Mouse (Mus musculus): ENCODE results near the gene Tmem140. TPM values are rescaled to one million over a fixed set of nuclear protein-coding genes. Genes with fewer than 3 reads are reported as not detected.
A peak's percentile ranks its signal among the peaks of the same experiment; 100 is the strongest.

Tmem140 gene
- total RNA-seq, 2 experiments from 2014 or later = 1.9 to 3.7 TPM

DNA sequence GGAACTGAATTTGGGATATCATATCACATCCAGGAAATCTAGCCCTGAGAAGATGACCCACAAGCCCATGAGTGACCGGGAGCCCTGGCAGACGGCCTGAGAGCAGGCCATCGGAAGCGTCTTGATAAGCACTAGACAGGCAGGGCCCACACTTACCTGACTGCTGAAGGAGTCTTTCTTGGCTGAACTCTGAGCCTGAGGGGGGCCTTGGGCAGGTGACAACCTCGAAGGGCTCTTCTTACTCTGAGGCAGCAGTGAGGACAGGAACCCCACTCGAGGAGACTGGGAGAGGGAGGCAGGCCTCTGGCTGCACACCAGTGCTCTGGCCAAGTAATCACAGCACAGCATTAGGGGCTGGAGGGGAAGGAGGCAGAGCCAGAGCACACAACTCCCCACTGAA lies 41.4 kb downstream of the Tmem140 start:
- no peak for ATAC-seq (replicated peaks; ENCODE audit: low FRiP score, low TSS enrichment, poor library complexity, severe bottlenecking)

DNA sequence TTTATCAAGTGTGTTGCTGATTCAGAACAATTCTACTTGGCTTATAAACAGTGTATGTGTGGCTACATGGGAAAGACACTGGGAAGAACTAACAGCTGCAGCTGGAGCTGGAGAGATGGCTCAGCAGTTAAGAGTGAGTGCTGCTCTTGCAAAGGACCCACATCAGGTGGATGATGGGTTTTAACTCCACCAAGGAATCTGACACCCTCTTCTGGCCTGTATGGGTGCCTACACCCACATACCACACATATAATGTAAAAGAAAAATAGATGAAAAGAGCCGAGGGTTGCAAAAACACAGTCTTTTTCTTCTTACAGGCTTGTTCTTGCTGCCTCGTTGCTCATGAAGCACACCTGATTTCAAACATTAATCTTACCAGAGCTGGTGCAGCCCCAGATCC lies 43.2 kb downstream of the Tmem140 start:
- ATAC-seq (replicated peaks; ENCODE audit: low FRiP score, low TSS enrichment, poor library complexity, severe bottlenecking) = no peak

DNA sequence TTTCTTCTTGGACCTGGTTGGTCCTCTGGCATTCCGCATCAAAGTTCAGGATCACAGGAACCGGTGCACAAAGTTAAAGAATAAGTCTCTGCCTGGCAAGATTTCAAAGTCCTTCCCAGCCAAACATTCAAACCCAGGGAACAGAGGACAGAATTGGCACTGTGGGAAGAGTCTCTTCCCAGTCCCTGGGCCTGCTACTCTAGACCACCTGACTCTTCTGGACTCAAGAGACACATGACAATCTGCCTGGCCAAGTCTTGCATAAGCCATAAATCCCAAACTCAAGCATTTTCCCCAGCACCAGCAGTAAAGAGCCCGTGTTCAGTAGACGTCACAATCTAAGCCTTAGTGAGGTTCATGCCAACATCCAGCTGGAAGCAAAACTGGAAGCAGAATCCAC lies 43.7 kb downstream of the Tmem140 start:
- ATAC-seq (replicated peaks; ENCODE audit: low FRiP score, low TSS enrichment, poor library complexity, severe bottlenecking) = no peak

DNA sequence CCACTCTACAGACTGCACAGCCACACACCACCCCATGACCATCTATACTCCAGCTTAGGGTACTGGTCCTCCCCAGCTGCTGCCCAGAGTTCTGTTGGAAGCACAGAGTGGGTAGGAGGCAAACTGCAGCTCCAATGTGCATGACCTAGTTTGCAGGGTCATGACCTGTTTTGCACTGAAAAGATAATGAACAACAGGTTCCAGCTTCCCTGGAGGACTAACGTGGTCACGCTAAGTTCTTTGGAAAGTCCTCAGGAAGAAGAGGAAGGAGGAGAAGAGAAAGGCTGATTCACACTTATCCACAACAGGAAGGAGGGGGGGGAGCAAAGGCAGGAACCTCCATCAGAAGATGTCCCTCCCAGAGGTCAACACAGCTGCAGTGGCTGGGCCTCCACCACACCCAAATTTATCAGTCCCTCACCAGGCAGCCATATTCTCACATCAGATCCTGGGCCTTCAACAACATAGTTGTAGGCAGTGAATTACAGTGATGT lies 44.2 kb downstream of the Tmem140 start:
- ATAC-seq (replicated peaks; ENCODE audit: low FRiP score, low TSS enrichment, poor library complexity, severe bottlenecking) = peak; percentile 67

DNA sequence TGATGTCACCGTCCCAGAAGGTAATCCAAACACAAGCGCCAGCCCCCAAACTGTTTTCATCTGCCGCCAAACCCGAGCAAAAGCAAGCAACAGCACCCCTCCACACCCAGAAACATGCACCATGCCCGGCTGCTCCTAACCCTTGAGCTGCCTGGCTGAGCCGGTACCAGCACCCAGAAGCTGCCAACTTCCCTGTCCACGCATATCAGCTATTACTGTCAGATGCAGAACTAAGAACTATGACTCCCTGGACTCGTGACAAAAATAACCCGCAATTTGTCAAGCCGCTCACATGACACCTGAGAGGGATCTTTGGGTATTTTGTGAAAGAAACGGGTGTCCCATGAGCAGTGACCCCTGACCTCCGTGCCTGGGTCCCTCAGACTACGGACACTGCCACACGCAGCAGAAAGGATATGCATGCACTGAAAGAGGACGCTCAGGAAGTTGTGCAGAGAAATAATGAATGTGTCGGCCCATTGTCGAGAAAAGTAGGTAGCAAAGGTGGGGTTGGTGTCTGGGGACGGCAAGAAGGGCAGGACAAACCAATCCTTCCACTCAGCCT lies 44.8 kb downstream of the Tmem140 start:
- peak; percentile 5; the same call in 1 of the 2 replicates for ATAC-seq (replicated peaks; ENCODE audit: low FRiP score, low TSS enrichment, poor library complexity, severe bottlenecking)

DNA sequence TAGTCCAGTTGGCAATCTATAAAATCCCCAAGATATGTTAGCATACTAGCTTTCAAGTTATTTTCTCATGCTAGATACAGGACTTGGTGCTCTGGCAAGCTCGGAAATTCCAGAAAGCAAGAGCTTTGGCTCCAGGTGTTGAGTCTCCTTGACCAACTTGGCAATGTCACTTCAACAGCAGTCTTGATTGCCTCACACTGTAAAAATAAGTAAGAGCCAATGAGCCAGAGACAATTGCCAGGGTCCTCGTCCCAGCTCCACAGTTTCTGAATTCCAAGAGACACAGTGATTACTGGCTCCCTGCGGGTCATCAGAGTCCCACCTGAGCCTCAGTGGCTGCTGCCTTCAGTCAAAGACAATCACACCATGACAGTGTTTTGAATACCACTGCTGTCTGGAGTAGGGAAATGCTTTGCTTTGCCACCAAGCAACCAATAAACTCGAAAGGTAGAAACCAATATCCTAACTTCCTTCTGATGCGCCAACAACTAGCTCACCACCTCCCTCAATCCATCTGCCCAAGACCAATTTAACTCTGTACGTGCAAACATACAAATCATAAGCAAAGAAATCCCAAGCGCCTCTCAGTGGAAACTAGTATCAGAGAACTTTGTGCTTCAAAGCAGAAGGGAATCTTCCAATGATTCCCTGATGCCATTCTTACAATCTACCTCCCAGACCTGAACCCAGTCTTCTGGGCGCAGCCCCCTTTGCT lies 46.8 kb downstream of the Tmem140 start:
- ATAC-seq (replicated peaks; ENCODE audit: low FRiP score, low TSS enrichment, poor library complexity, severe bottlenecking) = no peak

DNA sequence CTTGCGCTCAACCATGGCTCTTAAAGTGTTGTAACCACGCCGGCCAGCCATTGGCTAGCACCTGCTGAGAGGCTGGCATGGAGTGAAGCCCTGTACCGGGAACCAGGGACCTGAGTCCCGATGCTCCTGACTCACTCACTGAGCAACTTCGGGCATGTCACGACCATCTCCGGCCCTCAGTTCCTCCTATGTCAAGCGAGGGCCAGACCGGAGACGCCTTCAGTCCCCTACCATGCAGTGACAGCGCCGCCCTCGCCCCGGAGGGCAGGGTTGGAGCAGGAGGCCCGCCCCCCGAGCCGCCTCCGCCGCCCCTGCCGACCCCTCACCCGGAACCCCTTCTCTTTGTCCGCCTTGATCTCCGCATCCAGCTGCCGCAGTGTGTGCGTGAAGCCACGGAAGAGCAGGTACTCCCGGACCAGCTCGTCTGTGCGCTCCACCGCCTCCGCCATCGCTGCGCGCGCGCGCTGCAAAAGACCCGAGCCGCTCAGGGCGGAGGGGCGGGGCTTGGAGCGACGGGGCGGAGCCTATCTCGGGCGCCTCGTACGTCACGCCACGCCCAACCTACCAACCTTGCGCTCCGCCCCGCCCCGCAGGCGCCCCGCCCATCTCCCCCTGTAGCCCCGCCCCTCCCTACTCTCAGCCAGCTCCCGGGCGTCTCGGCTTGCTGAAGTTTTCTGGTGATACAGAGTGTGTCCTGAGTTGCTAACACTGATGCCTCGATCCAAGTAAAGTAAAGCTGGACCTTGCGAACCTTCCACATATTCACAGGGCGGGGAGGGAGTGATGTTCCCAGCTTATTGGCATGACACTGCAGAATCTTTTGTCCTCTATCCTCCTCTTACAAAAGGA lies 47.6 kb downstream of the Tmem140 start, which contains the start of gene Wdr91:
Gene Wdr91 (minus strand): TSS at position 506 of the 849 bp plus-strand sequence.
- ATAC-seq (replicated peaks; ENCODE audit: low FRiP score, low TSS enrichment, poor library complexity, severe bottlenecking) = peak; percentile 81

DNA sequence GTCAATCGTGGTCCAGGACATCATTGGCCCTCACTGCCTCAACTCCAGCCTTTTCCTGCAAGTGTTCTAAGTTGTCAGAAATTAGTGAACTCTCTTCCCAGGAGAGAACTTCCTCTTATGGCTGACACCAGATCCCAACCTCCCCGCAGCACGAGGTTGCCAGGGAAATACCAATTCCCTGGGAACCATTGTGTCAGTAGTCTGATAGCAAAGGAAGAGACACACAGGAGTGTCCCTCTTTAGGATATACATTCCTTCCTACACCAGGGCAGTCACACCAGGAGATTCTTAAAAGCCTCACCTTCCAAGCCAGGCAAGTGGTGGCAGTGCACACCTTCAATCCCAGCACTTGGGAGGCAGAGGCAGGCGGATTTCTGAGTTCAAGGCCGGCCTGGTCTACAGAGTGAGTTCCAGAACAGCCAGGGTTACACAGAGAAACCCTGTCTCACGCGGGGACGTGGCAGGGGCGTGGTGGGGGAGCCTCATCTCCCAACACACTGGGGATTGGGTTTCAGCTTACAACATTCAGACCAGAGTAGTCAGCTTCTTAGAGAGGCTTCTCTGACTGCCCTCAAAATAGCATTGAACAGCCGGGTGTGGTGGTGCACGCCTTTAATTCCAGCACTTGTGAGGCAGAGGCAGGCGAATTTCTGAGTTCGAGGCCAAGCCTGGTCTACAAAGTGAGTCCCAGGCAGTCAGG lies 50.5 kb downstream of the Tmem140 start:
- no peak for ATAC-seq (replicated peaks; ENCODE audit: low FRiP score, low TSS enrichment, poor library complexity, severe bottlenecking)

DNA sequence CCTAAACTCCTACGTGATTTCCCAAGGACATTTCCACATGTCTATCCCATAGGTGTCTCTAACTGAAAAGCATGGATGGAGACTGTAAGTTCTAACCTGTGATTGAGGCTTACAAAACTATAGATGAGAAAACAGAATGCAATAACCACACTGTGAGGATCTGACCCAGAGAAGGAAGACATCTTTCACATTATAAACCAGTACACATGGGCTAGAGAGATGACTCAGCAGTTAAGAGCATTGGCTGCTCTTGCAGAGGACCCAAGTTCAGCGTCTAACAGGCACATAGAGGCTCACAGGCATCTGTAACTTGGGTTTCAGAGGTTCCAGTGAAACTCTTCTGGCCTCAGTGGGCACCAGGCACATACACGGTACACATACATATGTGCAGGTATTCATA lies 51.5 kb downstream of the Tmem140 start:
- ATAC-seq (replicated peaks; ENCODE audit: low FRiP score, low TSS enrichment, poor library complexity, severe bottlenecking) = no peak

DNA sequence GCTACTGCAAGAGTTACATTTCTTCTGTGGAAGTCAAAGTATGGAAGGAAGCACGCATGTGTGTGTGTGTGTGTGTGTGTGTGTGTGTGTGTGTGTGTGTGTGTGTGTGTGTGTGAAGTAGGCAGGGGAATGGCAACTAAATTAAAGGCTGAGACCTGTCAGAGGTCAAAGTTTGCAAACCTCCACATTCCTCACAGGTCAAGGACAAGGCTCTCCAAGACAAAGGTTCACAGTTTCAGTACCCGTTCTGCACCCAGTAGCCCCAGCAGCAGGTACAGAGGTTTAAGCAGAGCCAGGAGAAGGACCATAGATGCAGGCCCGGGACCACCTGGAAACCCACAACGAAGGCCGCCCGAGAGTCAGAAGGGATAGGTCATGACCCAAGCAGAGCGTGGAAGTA lies 56.2 kb downstream of the Tmem140 start:
- ATAC-seq (replicated peaks; ENCODE audit: low FRiP score, low TSS enrichment, poor library complexity, severe bottlenecking) = no peak

DNA sequence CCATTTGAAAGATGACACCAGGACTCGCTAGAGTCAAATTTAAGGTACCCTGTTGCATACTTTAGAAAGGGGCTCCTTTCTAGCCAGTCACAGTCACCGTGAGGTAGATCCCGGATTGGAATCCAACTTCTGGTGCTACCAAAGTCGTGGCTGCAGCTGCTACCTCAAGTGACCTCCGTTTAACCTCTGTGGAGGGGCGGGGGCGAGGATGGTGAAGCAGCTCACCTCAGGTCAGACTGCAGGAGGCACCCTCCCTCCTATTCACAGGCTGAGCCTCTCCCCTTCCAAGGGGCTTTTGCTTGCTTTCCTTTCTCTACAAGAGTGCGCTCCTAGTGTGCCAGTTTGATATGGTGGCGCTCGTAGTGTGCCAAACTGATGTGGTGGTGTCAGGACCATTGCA lies 57.0 kb downstream of the Tmem140 start, which contains the start of gene Stra8:
Gene Stra8 (plus strand): TSS at position 208 of the 400 bp plus-strand sequence.
- ATAC-seq (replicated peaks; ENCODE audit: low FRiP score, low TSS enrichment, poor library complexity, severe bottlenecking) = no peak

DNA sequence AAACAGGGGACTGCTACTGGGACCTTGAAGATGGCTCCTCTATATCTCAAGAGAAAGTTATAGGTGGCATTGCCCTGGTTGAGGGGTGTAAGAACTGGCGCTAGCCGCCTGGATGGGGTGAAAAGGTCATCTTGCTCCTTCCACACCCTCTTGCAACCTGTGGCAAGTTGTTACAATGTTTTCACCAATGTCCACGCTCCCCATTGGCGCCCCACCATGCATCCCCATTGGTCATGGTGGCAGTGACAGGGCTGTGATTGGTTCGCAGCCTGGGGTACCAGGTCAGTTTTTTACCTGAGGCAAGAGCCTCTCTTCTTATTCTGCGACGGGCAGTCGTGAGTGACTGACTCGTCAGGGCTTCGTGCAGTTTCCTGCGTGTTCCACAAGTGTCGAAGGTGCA lies 57.7 kb downstream of the Tmem140 start:
- ATAC-seq (replicated peaks; ENCODE audit: low FRiP score, low TSS enrichment, poor library complexity, severe bottlenecking) = no peak

DNA sequence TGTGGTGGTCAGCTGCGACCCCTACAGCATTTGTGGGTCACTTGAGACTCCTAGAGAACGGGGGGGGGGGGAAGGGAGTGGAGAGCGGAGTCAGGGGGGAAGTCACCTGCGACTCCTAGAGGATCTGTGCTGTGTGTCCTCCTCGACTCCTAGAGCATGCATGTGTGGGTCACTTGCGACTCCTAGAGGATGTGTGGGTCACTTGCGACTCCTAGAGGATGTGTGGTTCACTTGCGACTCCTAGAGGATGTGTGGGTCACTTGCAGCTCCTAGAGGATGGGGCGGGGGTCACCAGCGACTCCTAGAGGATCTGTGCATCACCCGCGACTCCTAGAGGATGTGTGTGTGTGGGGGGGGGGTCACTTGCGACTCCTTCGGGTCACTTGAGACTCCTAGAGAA lies 59.0 kb downstream of the Tmem140 start:
- ATAC-seq (replicated peaks; ENCODE audit: low FRiP score, low TSS enrichment, poor library complexity, severe bottlenecking) = peak; percentile 96

Other genes starting within 250 kb of the Tmem140 start
- 4.5 and 7.0 TPM in 2 replicates for gene Agbl3, start 82.7 kb upstream of the Tmem140 start, total RNA-seq (2014; fragmentation: Nextera tagmentation)
- gene Agbl3, start 82.7 kb upstream of the Tmem140 start, total RNA-seq (2017) = 5.5 and 8.9 TPM in 2 replicates
- 12.3 and 27.8 TPM in 2 replicates for gene Cyren, start 14.9 kb downstream of the Tmem140 start, total RNA-seq (2014; fragmentation: Nextera tagmentation)
- 5.6 and 8.5 TPM in 2 replicates for gene Cyren, start 14.9 kb downstream of the Tmem140 start, total RNA-seq (2017)
- 19.9 and 24.4 TPM in 2 replicates for gene Wdr91, start 47.7 kb downstream of the Tmem140 start, total RNA-seq (2014; fragmentation: Nextera tagmentation)
- gene Wdr91, start 47.7 kb downstream of the Tmem140 start, total RNA-seq (2017) = 24.4 and 37.8 TPM in 2 replicates
- not detected in 2 replicates for gene Stra8, start 57.0 kb downstream of the Tmem140 start, total RNA-seq (2014; fragmentation: Nextera tagmentation)
- gene Stra8, start 57.0 kb downstream of the Tmem140 start, total RNA-seq (2017) = not detected in 2 replicates
- 0.77 TPM in 1 of 2 replicates, not detected in the other for gene Slc23a4, start 125.3 kb downstream of the Tmem140 start, total RNA-seq (2014; fragmentation: Nextera tagmentation)
- 0.27 and 1.3 TPM in 2 replicates for gene Slc23a4, start 125.3 kb downstream of the Tmem140 start, total RNA-seq (2017)